Mouse (Mus musculus) ES-Bruce4 (cell line): ENCODE data around the gene Nrip3. TPM values are rescaled to one million over a fixed set of nuclear protein-coding genes. Genes with fewer than 3 reads are reported as not detected.

ENCODE experiments used
- H3K27ac ChIP-seq: 2 replicates; pipeline ENCODE4 v1.5.1; 2012; ENCODE audit warnings: low read length, inconsistent platforms; ENCODE audit not compliant: insufficient read depth
- H3K27me3 ChIP-seq: 2 replicates; pipeline ENCODE4 v1.6.1; 2012; ENCODE audit warnings: mild to moderate bottlenecking, low read length, inconsistent platforms; ENCODE audit not compliant: control insufficient read depth, poor library complexity, insufficient read depth, severe bottlenecking
- H3K36me3 ChIP-seq: 2 replicates; pipeline ENCODE4 v1.6.1; 2012; ENCODE audit warnings: inconsistent platforms, mild to moderate bottlenecking, low read length, moderate library complexity; ENCODE audit not compliant: control insufficient read depth, poor library complexity, insufficient read depth, severe bottlenecking
- H3K4me1 ChIP-seq: one replicate; pipeline ENCODE4 v1.8.1; 2011; ENCODE audit warnings: low read length; ENCODE audit not compliant: control insufficient read depth, insufficient read depth
- H3K4me3 ChIP-seq: 2 replicates; pipeline ENCODE4 v1.5.1; 2011; ENCODE audit warnings: low read depth, mild to moderate bottlenecking, low read length
- H3K9ac ChIP-seq: 2 replicates; pipeline ENCODE4 v1.6.1; 2012; ENCODE audit warnings: low read depth, mild to moderate bottlenecking, inconsistent platforms; ENCODE audit not compliant: poor library complexity, severe bottlenecking
- H3K9me3 ChIP-seq: replicated peaks from 2 replicates; pipeline ENCODE4 v1.6.1; 2012; ENCODE audit warnings: mild to moderate bottlenecking, low read length, inconsistent platforms; ENCODE audit not compliant: control insufficient read depth, poor library complexity, insufficient read depth, severe bottlenecking
- CTCF ChIP-seq: IDR thresholded peaks from one replicate; pipeline ENCODE4 v1.8.1; 2011; ENCODE audit warnings: low read depth, low read length
- EP300 ChIP-seq: IDR thresholded peaks from 2 replicates; pipeline ENCODE4 v1.6.1; 2011; ENCODE audit warnings: low read depth, low read length; ENCODE audit not compliant: insufficient read depth
- POLR2A ChIP-seq: IDR thresholded peaks from one replicate; pipeline ENCODE4 v1.8.1; 2011; ENCODE audit warnings: low read length; ENCODE audit not compliant: insufficient read depth
- polyA plus RNA-seq: library from polyadenylated mRNA; stranded (reverse); fragments of >200 nt; gene quantifications from 2 replicates; pipeline ENCODE4 v1.2.4, GENCODE M21; 2011; ENCODE audit warnings: low read depth; ENCODE audit not compliant: missing spikeins, insufficient read depth, insufficient read length

The Nrip3 gene
- polyA plus RNA-seq, 1 experiment: 1.6 TPM

DNA sequence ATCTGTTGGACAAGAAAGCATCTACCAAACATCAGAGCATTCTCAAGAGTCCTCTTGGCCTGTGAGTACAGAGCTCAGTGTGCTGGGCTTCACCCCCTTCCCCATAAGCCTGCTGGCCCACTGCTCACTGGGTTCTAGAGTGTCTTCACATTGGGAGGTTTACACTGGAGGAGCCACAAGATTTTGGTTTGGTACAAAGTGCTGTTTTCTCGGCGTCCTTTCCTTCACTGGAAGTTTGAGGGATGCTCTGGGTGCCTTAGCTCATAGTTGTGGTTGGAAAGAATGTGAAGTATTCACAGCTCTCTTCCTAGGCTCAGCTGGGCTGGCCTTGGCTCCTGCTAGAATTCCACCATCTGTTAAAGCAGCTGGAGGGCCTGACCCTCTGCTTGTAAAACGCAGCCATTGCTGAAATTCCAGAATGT, 72.9 kb downstream of the Nrip3 start:
- Histone ChIP-seq H3K9me3 (no peaks in the 10 kb centered on the region), H3K36me3 (peaks cover 27% of the 10 kb centered on the region), H3K27me3 (no peaks in the 10 kb centered on the region), H3K27ac (no peak overlapping the region), H3K4me1 (no peaks in the 10 kb centered on the region), H3K9ac (no peak overlapping the region), H3K4me3 (no peak overlapping the region)
- TF ChIP-seq EP300 (no peak), CTCF (no peak), POLR2A (no peak)

Other genes with a start within 250 kb of the Nrip3 start
- gene St5, start 78.4 kb downstream of the Nrip3 start, polyA plus RNA-seq: 36.7 and 42.2 TPM in 2 replicates
- gene Akip1, start 78.3 kb downstream of the Nrip3 start, polyA plus RNA-seq: 21.5 and 25.1 TPM in 2 replicates
- gene BC051019, start 58.2 kb downstream of the Nrip3 start, polyA plus RNA-seq: not detected in 2 replicates
- not detected in 2 replicates for gene Ascl3, start 50.3 kb downstream of the Nrip3 start, polyA plus RNA-seq
- 13.8 and 14.5 TPM in 2 replicates for gene Tmem9b, start 29.1 kb downstream of the Nrip3 start, polyA plus RNA-seq
- gene Scube2, start 83.7 kb upstream of the Nrip3 start, polyA plus RNA-seq: 0.22 and 0.87 TPM in 2 replicates
- gene Dennd5a, start 178.4 kb upstream of the Nrip3 start, polyA plus RNA-seq: 56.2 and 58.6 TPM in 2 replicates
- gene Tmem41b, start 204.9 kb upstream of the Nrip3 start, polyA plus RNA-seq: 51.9 and 60.9 TPM in 2 replicates
- gene Ipo7, start 236.2 kb upstream of the Nrip3 start, polyA plus RNA-seq: 249 and 281 TPM in 2 replicates